Mouse (Mus musculus) left cerebral cortex, postnatal 14 days (tissue): ENCODE measurements around the gene Slc47a2. TPM values are rescaled to one million over a fixed set of nuclear protein-coding genes. Genes with fewer than 3 reads are reported as not detected.

ENCODE experiments used
- DNase-seq, 2 experiments: peaks; one replicate each; pipeline ENCODE4 v3.0.0; 2021 to 2022; ENCODE audit warnings: low spot score in 2 of 2, mixed read lengths in 1 of 2
- intact Hi-C: fragments of 180-260 bp; cut with DNase I; formaldehyde crosslinking; loops from one replicate; pipeline ENCODE4 v1.15.1; 2025
- total RNA-seq, 2 experiments: library from RNA; stranded (reverse); gene quantifications; 2 replicates each; pipeline ENCODE4 v1.2.3; 2021

The Slc47a2 gene
- total RNA-seq, 2 experiments from 2014 or later = 0.27 to 0.64 TPM

DNA sequence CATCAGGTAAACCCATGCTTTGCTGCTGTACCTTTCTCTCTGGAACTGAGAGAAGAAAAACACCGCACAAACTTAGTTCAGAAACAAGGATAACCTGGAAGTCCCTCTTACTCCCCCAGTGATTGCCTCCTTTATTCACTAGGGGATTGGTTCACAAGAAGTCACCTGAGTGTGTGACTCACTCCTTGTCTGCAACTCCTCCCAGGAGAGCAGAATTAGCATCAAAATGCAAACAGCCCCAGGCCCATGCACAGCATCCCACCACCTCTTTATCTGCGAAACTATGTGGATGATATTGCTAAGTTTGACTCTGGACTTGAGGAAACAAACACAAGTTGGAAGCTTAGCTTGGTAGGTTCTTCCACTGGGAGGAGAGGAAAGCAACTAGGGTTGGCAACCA is 45.3 kb downstream of the Slc47a2 start:
- no peak for DNase-seq
- intact Hi-C loops = no loop called here

GRCm38 (mm10) chr11:61296556-61296955 is 46.1 kb downstream of the Slc47a2 start:
- no peak for DNase-seq
- intact Hi-C loops = no loop called here

DNA sequence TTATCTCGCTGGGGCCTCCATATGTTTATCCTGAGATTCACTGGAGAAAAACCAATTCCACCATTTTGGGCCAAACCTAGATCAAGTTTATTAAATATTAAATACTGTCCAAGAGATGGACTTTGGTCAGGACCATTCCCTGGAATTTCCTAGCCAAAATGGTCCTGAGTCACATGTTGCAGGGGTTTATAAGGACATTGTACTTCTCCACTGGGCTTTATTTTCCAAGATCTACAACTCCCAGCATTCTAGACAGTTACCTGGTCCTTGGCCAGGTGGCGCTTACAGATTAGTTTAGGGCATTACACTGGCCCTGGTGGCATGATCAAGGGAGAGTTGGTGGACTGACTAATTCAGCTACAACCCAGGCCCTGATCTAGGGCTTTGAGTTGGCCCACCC is 47.1 kb downstream of the Slc47a2 start:
- DNase-seq = no peak
- intact Hi-C loops = no loop called here

GRCm38 (mm10) chr11:61294431-61294830 is 48.2 kb downstream of the Slc47a2 start:
- no peak for DNase-seq
- intact Hi-C loops = no loop called here

- no peak for DNase-seq
- intact Hi-C loops = no loop called here
These were observed 49.4 kb downstream of the Slc47a2 start for GRCm38 (mm10) chr11:61293251-61293650.

DNA sequence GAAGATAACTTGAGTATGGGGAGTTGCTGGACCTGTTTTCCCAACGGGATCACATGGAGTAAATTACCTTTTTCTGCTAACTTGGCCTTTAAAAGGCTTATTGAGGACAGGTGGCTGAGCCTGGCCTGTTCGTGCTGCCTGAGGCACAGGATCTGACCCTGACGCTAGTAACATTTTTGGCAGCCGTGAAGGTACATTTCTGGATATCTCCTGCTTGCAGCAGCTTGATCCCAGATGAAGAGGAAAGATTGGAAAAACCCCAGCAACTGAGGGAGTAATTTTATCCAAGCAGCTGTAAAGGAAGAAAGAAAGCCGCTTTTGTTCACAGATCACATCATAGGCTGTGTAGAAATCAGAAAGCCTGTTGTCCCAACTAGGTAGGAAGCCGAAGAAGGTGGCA is 58.3 kb downstream of the Slc47a2 start:
- peak in 1 of 2 experiments; percentile 17 for DNase-seq
- intact Hi-C loops = no loop called here

DNA sequence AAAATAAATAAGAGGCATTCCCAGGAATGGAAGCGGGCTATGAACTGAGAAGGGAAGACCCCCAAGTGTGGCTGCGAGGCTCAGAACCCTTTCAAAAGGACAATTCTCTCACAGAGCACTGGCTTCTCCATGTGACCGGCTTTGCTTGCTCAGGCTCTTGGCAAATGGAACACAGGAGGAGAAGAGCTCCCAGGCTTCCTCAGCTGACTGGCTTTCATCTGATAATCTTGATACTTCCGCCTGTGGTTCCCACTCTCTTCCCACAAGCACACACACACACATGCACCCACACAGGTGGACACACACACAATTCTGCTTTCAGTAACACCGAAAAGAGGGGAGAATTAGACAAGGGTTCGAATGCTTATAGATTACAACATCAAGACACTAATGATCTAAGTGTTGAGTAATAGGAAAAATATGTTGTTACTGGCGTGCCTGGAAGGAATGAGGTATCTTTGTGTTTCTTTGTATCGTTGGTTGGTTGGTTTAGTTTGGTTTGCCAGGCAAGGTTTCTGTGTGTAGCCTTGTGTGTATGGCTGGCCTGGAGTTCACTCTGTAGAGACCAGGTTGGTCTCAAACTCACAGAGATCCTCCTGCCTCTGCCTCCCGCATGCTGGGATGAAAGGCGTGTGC is 59.1 kb downstream of the Slc47a2 start:
- DNase-seq = no peak
- intact Hi-C loops = no loop called here

GRCm38 (mm10) chr11:61278445-61279077 is 64.1 kb downstream of the Slc47a2 start:
- intact Hi-C loops = no loop called here
- DNase-seq = peak in 1 of 2 experiments; percentile 29

DNA sequence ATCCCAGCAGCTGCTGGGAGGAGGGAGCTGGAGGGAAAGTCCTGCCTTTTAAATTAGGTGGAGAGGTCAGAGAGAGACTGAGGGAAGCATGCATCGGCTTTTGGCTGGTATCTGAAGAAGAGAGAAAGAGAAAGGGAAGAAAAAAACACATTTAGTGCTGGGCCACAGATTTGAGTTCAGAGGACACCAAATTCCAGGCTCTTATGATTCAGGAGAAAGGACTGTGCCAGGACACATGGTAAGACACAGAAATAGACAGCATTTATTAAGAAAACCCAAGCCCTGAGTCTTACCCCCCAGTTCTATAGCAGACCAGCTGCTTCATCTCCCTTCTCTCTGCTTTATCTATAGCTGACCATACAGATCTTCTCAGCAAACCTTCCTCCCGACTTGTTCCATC is 64.7 kb downstream of the Slc47a2 start:
- intact Hi-C loops = no loop called here
- no peak for DNase-seq

DNA sequence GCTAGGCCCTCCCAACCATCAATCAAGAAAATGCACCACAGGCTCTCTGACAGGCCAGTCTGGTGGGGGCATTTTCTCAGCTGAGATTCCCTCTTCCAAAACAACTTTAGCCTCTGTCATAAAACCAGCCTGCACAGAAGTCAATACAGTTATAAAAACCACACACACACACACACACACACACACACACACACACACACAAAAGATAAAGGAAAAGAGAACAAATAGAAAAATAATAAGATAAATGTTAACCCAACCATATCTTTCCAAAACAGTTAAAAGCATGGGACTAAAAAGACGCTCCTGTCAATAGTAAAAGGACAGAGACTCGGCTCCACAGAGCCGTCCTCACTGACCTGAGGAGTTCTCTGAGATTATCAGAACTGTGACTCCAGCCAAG is 66.2 kb downstream of the Slc47a2 start:
- intact Hi-C loops = no loop called here
- DNase-seq = no peak

DNA sequence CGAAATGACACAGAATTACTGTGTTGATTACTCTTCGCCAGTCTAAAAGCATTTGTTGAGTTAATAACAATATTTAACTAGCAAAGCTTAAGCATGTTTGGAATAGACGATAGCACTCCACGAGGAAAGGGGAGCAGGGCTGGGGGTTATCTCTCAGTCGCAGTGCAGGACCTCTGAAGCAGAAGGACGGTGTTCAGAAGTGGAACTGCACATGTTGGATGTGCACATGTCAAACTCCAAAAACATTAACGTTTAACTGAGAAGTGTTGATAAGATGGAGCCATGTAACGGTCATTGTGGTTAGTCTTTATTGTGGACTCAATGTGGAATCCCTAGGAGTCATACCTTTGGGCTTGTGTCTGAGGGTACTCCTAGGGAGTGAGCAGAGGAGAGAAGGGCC is 67.6 kb downstream of the Slc47a2 start:
- no peak for DNase-seq
- intact Hi-C loops = no loop called here

DNA sequence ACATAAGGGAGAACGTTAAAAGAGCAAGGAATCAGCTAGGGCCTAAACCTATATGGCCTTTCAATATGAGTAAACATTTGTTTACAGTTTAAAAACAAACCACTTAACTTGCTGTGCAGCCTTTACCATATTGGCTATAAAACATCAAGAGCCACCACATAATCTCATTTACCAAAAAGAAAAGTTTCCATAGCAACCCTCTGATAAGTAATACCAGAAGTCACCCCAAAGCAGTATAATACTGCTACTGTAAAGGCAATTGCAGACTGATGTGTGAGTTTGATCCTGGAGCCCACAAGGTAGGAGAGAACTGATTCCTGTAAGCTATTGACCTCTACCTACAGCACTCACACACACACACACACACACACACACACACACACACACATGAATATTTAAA is 68.2 kb downstream of the Slc47a2 start:
- intact Hi-C loops = no loop called here
- DNase-seq = no peak

DNA sequence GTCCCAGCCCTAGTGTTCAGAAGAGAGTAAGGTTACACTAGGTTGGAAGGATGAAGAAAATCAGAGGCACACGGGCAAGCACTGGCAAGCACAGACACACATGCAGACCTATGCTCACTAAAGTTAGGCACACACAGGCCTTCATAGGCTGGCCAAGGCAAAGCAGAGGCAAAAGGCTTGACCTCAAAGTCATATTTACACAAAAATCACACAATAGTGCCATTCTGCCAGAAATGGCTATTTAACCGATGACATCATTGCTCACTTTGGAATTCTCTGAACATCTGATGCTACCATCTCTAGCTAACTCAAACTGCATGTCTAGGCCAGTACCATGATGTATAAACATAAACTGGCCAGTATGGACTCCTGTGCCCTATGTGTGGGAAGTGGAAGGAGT is 68.7 kb downstream of the Slc47a2 start:
- intact Hi-C loops = no loop called here
- no peak for DNase-seq

GRCm38 (mm10) chr11:61271612-61272011 is 71.0 kb downstream of the Slc47a2 start:
- intact Hi-C loops = no loop called here
- no peak for DNase-seq

DNA sequence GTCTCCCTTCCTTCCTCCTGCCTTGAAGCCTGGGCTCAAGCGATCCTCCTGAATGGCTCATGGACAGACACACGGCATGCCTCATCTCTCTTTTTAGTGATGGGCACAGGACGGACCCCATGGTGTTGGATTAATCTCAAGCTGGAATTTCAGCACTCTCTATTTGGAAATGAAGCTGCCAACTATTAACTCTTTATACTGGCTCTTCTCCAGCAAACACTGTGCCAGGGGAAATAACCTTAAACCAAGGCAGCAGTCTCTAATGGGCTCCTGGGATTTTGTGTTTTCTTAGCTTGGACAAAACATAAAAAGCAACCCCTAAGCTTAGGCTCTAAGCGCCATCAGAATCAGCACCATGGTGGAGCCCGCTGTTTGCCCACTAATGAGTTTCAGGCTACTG is 72.3 kb downstream of the Slc47a2 start:
- intact Hi-C loops = no loop called here
- no peak for DNase-seq

DNA sequence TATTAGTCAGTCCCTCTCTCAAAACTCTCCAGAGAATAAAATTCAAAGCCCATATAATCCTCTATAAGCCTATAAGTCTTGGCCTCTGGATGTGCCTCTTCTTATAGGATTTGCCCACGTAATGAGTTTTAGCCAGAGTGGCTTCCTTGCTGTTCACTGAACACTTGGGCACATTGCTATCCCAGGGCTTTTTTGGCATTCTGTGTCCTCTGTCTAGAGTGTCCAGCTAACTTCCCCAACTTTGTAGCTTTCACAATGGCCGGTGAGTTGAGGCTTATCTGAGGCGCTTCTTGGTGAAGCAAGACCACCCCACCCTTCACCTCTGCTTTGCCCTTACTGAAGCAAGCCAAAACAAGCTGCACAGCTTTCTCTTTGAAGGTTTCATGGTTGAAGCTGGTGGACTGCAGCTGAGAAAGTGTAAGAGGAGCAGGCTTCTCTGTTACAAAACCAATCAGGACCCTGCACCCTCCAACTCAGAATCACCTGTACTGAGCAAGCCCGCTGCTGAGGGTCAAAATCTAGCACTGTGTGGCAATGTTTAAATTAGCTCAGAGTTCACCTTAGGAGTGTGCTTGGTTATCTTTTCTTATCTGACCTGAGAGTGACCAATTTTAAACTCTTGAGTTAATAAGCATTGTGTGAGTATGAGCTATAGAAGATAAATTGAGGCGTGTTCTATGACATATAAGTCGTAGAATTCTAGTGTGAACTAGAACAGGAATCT is 73.9 kb downstream of the Slc47a2 start:
- no peak for DNase-seq
- intact Hi-C loops = no loop called here

DNA sequence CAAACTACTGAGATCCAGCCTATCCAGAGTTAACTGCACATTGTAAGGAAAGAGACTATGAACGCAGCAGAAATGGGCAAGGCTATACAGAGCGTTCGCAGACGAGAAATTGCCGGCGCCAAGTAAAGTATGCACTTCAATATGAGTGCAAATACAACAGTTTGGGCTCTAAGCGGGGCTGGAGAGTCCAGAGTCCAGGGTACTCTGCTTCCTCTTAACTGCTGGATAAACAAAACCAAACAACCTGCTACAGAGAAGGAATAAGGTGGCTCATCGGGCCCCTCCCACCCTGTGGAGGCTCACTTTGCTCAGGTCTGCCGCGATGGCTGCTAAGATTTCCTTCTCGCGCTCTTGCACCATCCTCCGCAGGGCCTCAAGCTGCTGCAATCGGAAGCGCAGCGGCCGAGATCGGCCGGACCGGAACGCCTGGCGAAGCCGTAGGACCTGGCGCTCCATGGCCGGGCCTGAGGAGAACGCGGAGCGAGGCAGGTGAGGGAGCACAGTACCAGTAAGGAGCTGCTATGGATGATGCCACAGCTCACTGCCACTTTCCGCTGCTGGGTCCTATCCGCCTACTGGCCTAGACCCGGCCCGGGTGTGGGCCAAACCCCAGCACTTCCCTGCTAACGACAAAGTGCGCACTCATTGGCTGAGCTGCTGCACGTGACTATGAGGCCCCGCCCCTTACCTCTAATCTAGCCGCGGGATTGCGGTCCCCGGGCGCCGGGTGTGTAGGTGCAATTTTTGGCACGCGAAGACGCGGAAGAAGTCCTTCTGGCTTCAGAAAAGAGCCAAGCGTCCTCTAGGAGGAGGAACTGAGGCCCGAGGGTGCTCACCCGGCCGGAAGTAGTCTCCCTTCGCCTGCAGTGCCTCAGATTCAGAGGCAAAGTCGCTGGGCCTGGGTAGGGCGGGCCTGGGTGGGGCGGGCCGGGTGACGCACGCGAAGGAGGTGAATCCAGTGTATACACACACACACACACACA is 75.8 kb downstream of the Slc47a2 start, which contains the start of gene Aldh3a2:
TSS of gene Aldh3a2 (minus strand) at position 914 of the 983 bp plus-strand sequence.
- intact Hi-C loops = no loop called here
- DNase-seq = peak; percentile 92 to 94

- intact Hi-C loops = no loop called here
- no peak for DNase-seq
These were observed 78.8 kb downstream of the Slc47a2 start for GRCm38 (mm10) chr11:61263841-61264240.

DNA sequence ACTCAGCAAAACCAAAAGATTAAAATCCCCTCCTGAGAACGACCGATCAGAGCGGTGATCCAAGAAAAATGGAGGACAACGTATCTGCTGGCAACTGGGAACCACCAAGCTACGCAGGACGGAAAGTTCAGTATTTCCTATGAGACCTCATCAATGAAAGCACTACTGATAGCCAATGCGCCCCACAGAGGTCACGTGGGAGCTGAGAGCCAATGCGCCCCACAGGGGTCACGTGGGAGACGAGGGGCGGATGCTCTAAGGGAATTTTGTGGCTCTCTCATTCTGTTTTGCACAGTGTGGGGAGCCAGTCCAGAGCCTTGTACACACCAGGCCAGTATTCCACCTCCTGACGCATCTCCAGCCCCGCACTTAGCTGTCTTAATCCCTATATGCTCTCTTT is 80.1 kb downstream of the Slc47a2 start:
- intact Hi-C loops = no loop called here
- no peak for DNase-seq

DNA sequence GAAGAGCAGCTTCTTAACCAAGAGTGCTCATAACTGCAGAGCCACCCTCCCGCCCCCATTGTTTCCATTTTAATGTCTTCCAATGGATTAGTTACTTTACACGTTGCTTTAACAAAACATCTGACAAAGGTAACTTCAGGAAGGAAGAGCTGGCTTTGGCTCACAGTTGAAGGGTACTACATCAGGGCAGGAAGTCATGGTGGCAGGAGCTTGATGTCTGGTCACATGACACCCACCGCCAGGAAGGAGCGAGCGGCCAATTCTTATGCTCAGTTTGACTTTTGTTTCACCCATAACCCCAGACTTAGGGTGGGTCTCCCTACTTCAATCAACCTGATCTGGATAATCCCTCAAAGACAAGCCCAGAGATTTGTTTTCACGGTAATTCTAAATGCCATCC is 83.6 kb downstream of the Slc47a2 start:
- intact Hi-C loops = no loop called here
- DNase-seq = no peak
